Mouse (Mus musculus) myocyte (in vitro differentiated cells): ENCODE results near the gene Mfsd10. TPM values are rescaled to one million over a fixed set of nuclear protein-coding genes. Genes with fewer than 3 reads are reported as not detected.
"Not testable (repeated sequence)": the region's sequence is repeated elsewhere in the genome, so short reads cannot be mapped to it uniquely, and the experiment has no call there.

Experiments
- H3K27me3 ChIP-seq: one replicate; pipeline ENCODE4 v1.6.1; 2011; ENCODE audit not compliant: control insufficient read depth, insufficient read depth, insufficient read length
- H3K36me3 ChIP-seq: one replicate; pipeline ENCODE4 v1.6.1; 2011; ENCODE audit not compliant: control insufficient read depth, insufficient read depth
- H3K4me2 ChIP-seq: one replicate; pipeline ENCODE4 v1.6.1; 2011; ENCODE audit warnings: low read depth, control low read depth
- H3K4me3 ChIP-seq: one replicate; pipeline ENCODE4 v1.5.1; 2011; ENCODE audit warnings: mild to moderate bottlenecking, control low read depth, moderate library complexity
- H3K79me2 ChIP-seq: one replicate; pipeline ENCODE4 v1.6.1; 2011; ENCODE audit not compliant: control insufficient read depth, insufficient read depth
- H3ac ChIP-seq: one replicate; pipeline ENCODE4 v1.6.1; 2011; ENCODE audit not compliant: control insufficient read depth, insufficient read length
- CEBPB ChIP-seq: IDR thresholded peaks from 2 replicates; pipeline ENCODE4 v1.6.1; 2011; ENCODE audit warnings: mild to moderate bottlenecking, moderate library complexity; ENCODE audit not compliant: poor library complexity, insufficient read depth, severe bottlenecking
- E2F4 ChIP-seq: IDR thresholded peaks from one replicate; pipeline ENCODE4 v1.6.1; 2011; ENCODE audit warnings: mild to moderate bottlenecking, control low read depth, moderate library complexity; ENCODE audit not compliant: insufficient read depth
- MAX ChIP-seq: IDR thresholded peaks from one replicate; pipeline ENCODE4 v1.6.1; 2011; ENCODE audit warnings: low read depth, mild to moderate bottlenecking, control low read depth
- MYOD1 ChIP-seq, 3 experiments: IDR thresholded peaks; one replicate each; pipeline ENCODE4 v1.6.1; 2011; ENCODE audit warnings: control low read depth in 2 of 3, low read depth in 2 of 3, mild to moderate bottlenecking in 2 of 3, moderate library complexity in 1 of 3; ENCODE audit not compliant: insufficient read length in 2 of 3, control insufficient read depth in 1 of 3
- MYOG ChIP-seq, 3 experiments: IDR thresholded peaks; one replicate each; pipeline ENCODE4 v1.6.1; 2011; ENCODE audit warnings: control low read depth in 2 of 3, low read depth in 2 of 3, mild to moderate bottlenecking in 2 of 3; ENCODE audit not compliant: insufficient read length in 2 of 3, control insufficient read depth in 1 of 3, insufficient read depth in 1 of 3
- POLR2A ChIP-seq: IDR thresholded peaks from one replicate; pipeline ENCODE4 v1.6.1; 2011; ENCODE audit warnings: low read depth, mild to moderate bottlenecking, control low read depth, moderate library complexity; ENCODE audit not compliant: insufficient read length
- POLR2AphosphoS2 ChIP-seq: IDR thresholded peaks from one replicate; pipeline ENCODE4 v1.6.1; 2011; ENCODE audit warnings: low read depth, control low read depth; ENCODE audit not compliant: insufficient read length
- REST ChIP-seq: IDR thresholded peaks from one replicate; pipeline ENCODE4 v1.6.1; 2011; ENCODE audit warnings: mild to moderate bottlenecking, control low read depth, moderate library complexity; ENCODE audit not compliant: insufficient read depth, insufficient read length
- SRF ChIP-seq: IDR thresholded peaks from one replicate; pipeline ENCODE4 v1.6.1; 2011; ENCODE audit warnings: low read depth; ENCODE audit not compliant: control insufficient read depth, insufficient read length
- TCF12 ChIP-seq: IDR thresholded peaks from one replicate; pipeline ENCODE4 v1.6.1; 2011; ENCODE audit warnings: mild to moderate bottlenecking, control low read depth; ENCODE audit not compliant: poor library complexity, insufficient read depth, severe bottlenecking
- TCF3 ChIP-seq: IDR thresholded peaks from one replicate; pipeline ENCODE4 v1.6.1; 2011; ENCODE audit warnings: low read depth, control low read depth; ENCODE audit not compliant: insufficient read length
- USF1 ChIP-seq: IDR thresholded peaks from one replicate; pipeline ENCODE4 v1.6.1; 2011; ENCODE audit warnings: low read depth, mild to moderate bottlenecking, control low read depth, moderate library complexity
- polyA plus RNA-seq: library from polyadenylated mRNA; unstranded; fragments of >200 nt; fragmentation: generic; extraction: Trizol; gene quantifications from one replicate; pipeline ENCODE4 v1.2.1, GENCODE M21; 2012; ENCODE audit warnings: missing spikeins

Mfsd10 gene
- polyA plus RNA-seq, 1 experiment: 41.0 TPM

DNA sequence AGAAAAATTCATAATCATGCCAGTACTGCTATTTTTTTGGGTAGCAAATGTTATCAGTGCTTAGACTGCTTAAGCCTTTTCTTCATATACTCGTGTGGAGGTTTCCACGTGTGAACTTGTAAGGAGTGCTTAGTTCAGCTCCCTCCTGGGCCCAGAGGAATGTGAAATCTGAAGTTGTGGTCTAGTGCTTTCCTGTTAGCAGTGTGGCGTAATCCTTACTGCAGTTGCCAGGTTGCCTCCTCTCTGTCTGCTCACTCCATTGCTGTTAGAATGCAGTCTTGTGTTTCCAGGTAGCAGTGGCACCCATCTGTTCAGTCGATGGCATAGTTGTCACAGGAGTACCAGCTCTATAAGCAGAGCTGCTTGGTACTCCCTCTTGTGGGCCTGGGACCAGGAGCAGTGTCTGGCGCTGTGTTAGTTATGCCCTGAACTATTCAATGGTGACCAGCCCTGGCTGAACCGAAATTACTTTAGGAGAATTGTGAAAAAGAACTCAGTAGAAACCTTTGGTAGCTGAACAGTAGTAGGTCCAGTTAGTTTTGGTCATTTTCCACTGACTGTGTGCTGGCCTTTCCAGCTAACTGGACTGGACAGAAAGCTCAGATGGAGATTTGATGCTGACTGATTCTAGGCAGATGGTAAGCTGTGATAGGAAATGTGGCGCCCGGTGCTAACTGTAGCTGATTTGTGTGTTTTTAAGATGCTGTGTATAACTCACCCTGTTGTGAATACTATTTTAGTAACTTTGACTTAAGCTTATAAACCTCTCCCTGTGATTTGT lies 29.7 kb downstream of the Mfsd10 start:
- Histone ChIP-seq H3K4me3 (no peak overlapping the region), H3K4me2 (no peak overlapping the region), H3K27me3 (no peaks in the 10 kb centered on the region), H3K36me3 (peaks cover 20% of the 10 kb centered on the region), H3K79me2 (no peaks in the 10 kb centered on the region), H3ac (no peak overlapping the region)
- TF ChIP-seq REST (no peak), USF1 (no peak), CEBPB (no peak), MYOD1 (IDR thresholded peaks at IDR 0.05; ENCODE audit: control insufficient read depth in 1 of 3, insufficient read length in 2 of 3, low read depth in 2 of 3) (no peak), E2F4 (no peak), TCF12 (no peak), MAX (no peak), TCF3 (no peak), MYOG (IDR thresholded peaks at IDR 0.05; ENCODE audit: control insufficient read depth in 1 of 3, insufficient read depth in 1 of 3, insufficient read length in 2 of 3, low read depth in 2 of 3) (no peak), SRF (no peak), POLR2A (no peak), POLR2AphosphoS2 (no peak)

DNA sequence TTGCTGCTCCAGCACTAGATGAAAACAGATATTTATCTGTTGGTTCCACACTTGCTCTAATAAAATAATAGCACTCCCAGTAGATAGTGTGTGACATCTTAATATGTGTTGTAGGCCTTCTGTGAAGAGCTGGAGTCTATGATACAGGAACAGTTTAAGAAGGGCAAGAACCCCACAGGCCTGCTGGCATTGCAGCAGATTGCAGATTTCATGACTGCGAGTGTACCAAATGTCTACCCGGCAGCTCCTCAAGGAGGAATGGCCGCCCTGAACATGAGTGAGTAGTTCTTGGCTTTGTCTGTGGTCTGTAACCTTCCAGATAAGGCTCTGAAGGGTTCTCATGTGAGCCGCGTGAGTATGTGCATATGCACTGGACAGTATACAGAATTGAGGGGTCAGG lies 32.4 kb downstream of the Mfsd10 start:
- no peak overlapping the region for H3ac ChIP-seq
- H3K4me2 ChIP-seq: no peak overlapping the region
- TF ChIP-seq TCF12 (no peak), MYOD1 (IDR thresholded peaks at IDR 0.05; ENCODE audit: control insufficient read depth in 1 of 3, insufficient read length in 2 of 3, low read depth in 2 of 3) (no peak), POLR2A (no peak), POLR2AphosphoS2 (no peak), SRF (no peak)
- H3K79me2 ChIP-seq: no peaks in the 10 kb centered on the region
- no peaks in the 10 kb centered on the region for H3K27me3 ChIP-seq
- no peak overlapping the region for H3K4me3 ChIP-seq
- peaks cover 30% of the 10 kb centered on the region for H3K36me3 ChIP-seq

- peaks cover 72% of the 10 kb centered on the region for H3K79me2 ChIP-seq
- H3K36me3 ChIP-seq: peaks cover 13% of the 10 kb centered on the region
- no peak overlapping the region for H3K4me3 ChIP-seq
- H3K4me2 ChIP-seq: no peak overlapping the region
- no peaks in the 10 kb centered on the region for H3K27me3 ChIP-seq
- TF ChIP-seq MYOG (IDR thresholded peaks at IDR 0.05; ENCODE audit: control insufficient read depth in 1 of 3, insufficient read depth in 1 of 3, insufficient read length in 2 of 3, low read depth in 2 of 3) (no peak), POLR2A (no peak), POLR2AphosphoS2 (no peak), USF1 (no peak), TCF3 (no peak), TCF12 (no peak), MAX (no peak), SRF (no peak), CEBPB (no peak), E2F4 (no peak), REST (no peak), MYOD1 (IDR thresholded peaks at IDR 0.05; ENCODE audit: control insufficient read depth in 1 of 3, insufficient read length in 2 of 3, low read depth in 2 of 3) (no peak)
- no peak overlapping the region for H3ac ChIP-seq
Observed at GRCm38 (mm10) chr5:34593202-34593727, 43.7 kb downstream of the Mfsd10 start.

DNA sequence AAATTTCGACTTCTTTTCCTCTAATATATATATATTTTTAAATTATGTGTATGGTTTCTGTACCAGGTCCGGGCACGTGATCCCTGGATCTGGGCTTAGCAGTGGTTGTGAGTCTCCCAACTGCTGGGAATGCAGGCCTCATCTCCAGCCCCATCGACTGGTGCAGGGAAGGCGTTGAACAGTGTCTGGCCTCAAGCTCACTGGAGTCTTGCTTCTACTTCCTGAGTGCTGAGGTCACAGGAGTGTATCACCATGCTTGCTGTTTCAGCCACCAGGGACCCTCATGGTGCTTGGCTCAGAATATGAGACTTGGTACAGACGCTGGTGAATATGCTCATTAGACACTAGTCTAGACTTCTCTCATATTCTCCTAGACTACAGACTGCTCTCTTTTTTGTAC lies 44.3 kb downstream of the Mfsd10 start:
- TF ChIP-seq E2F4 (no peak), TCF12 (no peak), CEBPB (no peak), MYOD1 (IDR thresholded peaks at IDR 0.05; ENCODE audit: control insufficient read depth in 1 of 3, insufficient read length in 2 of 3, low read depth in 2 of 3) (no peak), REST (no peak), SRF (no peak), MAX (no peak), POLR2A (no peak), MYOG (IDR thresholded peaks at IDR 0.05; ENCODE audit: control insufficient read depth in 1 of 3, insufficient read depth in 1 of 3, insufficient read length in 2 of 3, low read depth in 2 of 3) (no peak), POLR2AphosphoS2 (no peak), TCF3 (no peak), USF1 (no peak)
- Histone ChIP-seq H3ac (no peak overlapping the region), H3K4me2 (no peak overlapping the region), H3K4me3 (no peak overlapping the region), H3K79me2 (peaks cover 78% of the 10 kb centered on the region), H3K36me3 (peaks cover 7% of the 10 kb centered on the region), H3K27me3 (no peaks in the 10 kb centered on the region)

DNA sequence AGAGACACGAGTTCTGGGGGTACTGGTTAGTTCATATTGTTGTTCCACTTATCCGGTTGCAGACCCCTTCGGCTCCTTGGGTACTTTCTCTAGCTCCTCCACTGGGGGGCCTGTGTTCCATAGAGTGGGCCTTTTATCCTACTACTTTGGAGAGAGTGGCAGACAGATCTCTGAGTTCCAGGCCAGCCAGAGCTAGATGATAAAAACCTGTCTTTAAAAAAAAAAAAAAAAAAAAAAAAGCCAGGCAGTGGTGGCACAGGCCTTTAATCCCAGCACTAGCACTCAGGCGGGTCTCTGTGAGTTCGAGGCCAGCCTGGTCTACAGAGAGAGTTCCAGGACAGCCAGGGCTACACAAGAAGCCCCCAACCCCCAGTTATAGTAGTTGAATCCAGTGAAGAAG lies 44.8 kb downstream of the Mfsd10 start:
- not testable (repeated sequence) for H3K4me2 ChIP-seq, H3K36me3 ChIP-seq, H3K27me3 ChIP-seq, H3K4me3 ChIP-seq, H3ac ChIP-seq
- peaks cover 82% of the 10 kb centered on the region for H3K79me2 ChIP-seq
